Mouse (Mus musculus): ENCODE data around the gene Rabggtb.
A peak's percentile ranks its signal among the peaks of the same experiment; 100 is the strongest.

The Rabggtb gene

GRCm38 (mm10) chr3:153917200-153917599, 4.4 kb upstream of the Rabggtb start:
- no peak for DNase-seq (ENCODE audit: low spot score in 2 of 2)

- no peak for DNase-seq (ENCODE audit: low spot score in 2 of 2)
Measured at GRCm38 (mm10) chr3:153913510-153914243, 868 bp upstream of the Rabggtb start.

DNA sequence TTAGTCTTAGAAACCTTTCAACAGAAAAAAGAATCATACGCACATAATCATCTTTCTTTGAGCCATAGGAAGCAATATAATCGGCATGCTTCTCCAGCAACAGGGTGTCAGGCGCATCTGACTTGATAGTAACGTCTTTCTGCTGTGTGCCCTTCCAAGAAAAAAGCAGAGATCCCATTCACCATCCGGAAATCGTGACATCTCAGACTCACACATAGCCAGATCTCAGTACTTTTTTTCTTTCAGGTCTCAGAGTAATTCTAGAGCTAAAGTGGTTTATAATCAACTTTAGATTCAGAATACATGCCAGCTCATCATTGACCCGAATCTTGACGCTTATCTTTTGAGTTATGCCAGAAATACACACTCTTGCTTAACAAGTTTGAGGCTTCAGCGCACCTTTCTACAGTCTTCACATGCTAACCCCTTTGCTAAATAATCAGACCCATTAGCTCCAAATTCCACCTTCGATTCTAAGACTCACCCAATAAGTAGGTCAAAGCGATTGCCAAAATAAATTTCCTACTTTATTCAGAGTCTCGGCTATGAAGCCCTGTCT, 848 bp downstream of the Rabggtb start:
- no peak for DNase-seq (ENCODE audit: low spot score in 2 of 2)

GRCm38 (mm10) chr3:153911197-153911881, 1.5 kb downstream of the Rabggtb start:
- DNase-seq (ENCODE audit: low spot score in 2 of 2) = no peak

DNA sequence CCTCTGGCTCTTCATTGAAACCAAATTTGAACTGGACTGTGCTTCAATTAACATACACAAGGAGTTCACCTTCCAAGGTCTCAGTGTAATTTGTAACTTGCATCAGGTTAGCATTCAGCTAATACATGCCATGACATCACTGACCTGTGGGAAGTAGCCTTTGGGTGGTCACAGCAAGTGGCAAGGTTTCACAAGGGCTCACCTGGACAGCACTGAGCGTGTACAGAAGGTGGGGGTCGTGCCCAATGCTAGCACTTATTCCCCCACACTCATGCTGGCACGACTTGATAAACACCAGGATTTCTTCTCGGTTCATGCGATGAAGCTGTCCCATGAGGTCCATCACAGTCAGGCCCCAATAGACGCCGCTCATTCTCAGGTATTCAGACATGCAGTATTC, 2.3 kb downstream of the Rabggtb start:
- no peak for DNase-seq (ENCODE audit: low spot score in 2 of 2)

- DNase-seq (ENCODE audit: low spot score in 2 of 2) = no peak
Measured at GRCm38 (mm10) chr3:153908919-153909318, 3.9 kb downstream of the Rabggtb start.

GRCm38 (mm10) chr3:153906136-153906871, 6.5 kb downstream of the Rabggtb start, which contains the start of gene Msh4:
Gene Msh4 (minus strand): TSS chr3:153906138.
- no peak for DNase-seq (ENCODE audit: low spot score in 2 of 2)

DNA sequence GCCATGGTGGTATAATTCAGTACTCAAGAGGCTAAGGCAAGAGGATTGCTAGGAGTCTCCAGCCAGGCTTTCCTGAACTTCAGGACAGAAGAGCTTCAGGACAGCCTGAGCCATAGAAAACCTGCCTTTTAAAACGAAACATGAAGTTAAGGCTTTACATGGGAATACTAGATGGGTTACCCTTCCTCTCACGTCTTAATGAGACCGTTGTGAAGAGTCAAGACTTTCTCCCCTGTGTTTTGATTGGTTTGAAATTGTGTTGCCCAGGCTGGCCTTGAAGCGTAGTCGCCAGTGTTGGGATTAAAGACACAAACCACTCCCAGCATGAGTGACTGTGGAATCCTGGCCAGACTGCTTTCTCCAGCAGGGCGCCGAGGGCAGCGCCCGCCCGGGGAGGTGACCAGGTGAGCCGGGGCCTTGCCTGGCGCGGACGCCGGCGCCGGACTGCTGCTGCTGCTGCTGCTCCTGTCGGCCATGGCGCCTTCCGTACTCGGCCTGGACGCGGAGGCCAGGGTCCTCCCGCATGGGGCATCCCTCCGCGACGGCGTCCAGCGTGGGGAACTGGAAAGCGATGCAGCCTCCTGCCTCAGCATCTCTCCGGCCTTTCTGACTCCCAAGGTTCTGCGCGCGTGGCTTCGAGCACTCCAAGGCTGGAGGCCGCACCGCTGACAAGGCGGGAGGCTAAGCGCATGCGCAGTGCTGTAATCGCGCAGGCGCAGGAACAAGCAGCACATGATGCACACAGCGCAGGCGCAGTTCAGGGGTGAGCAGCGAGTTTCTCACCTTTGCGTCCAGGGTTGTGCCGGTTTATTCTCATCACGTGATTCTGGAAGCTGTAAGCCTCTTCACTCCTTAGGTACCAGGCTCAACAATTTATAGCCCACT, 7.3 kb downstream of the Rabggtb start:
- DNase-seq (ENCODE audit: low spot score in 2 of 2) = no peak

DNA sequence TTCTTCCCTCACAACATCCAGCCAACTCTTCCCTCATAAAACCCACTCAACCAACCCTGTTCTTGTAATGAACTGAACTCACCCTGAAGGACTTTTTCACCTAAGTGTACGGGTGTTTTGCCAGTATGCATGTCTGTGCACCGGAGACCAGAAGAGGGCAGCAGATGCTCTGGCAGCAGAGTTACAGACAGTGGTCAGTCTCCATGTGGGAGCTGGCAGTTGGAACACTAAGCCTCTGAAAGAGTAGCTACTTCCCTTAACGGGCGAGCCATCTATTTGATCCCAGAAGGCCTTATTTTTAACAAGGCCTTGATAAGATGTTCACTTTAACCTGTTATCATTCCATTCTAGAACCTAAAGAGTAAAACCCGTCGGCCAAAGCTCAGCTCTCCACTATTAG, 8.2 kb downstream of the Rabggtb start:
- peak in 1 of 2 experiments; percentile 17 for DNase-seq (ENCODE audit: low spot score in 2 of 2)

DNA sequence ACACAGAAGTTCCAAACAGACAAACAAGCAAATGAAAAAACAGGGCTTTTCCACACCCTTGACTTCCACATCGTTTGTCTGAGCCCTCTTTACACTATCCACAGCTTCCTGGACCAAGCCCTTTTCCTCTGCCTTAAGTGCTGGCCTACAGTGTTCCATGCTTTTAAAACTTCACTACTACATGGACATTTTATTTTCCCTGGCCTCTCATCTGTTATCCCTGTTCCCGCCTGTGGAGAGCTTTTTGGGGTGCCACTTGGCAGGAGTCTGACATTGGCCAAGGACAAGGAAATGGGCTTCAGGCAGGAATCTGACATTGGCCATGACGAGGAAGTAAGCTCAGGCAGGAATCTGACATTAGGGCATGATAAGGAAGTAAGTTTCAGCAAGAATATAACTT, 10.2 kb downstream of the Rabggtb start:
- DNase-seq (ENCODE audit: low spot score in 2 of 2) = no peak

GRCm38 (mm10) chr3:153901904-153902303, 10.9 kb downstream of the Rabggtb start:
- no peak for DNase-seq (ENCODE audit: low spot score in 2 of 2)

DNA sequence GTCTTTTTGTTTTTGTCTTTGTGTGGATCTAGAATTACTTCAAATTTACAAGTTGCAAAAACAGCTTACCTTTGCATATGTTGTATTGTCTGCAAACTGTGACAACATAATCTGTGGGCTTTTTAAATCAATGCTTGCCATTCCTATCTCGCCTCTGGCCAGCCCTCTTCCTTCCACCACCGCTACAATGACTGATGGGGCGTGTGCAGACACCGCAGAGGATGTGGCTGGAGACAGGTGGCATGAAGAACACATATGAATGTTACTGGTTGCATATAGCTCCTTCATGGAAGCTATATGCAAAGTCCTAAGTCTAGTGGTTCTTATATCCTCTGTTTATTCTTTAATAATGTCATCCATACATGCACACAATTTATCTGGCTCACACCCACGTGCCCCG, 15.6 kb downstream of the Rabggtb start:
- DNase-seq (ENCODE audit: low spot score in 2 of 2) = no peak

GRCm38 (mm10) chr3:153895454-153895853, 17.4 kb downstream of the Rabggtb start:
- no peak for DNase-seq (ENCODE audit: low spot score in 2 of 2)

GRCm38 (mm10) chr3:153889188-153889781, 23.5 kb downstream of the Rabggtb start:
- no peak for DNase-seq (ENCODE audit: low spot score in 2 of 2)

DNA sequence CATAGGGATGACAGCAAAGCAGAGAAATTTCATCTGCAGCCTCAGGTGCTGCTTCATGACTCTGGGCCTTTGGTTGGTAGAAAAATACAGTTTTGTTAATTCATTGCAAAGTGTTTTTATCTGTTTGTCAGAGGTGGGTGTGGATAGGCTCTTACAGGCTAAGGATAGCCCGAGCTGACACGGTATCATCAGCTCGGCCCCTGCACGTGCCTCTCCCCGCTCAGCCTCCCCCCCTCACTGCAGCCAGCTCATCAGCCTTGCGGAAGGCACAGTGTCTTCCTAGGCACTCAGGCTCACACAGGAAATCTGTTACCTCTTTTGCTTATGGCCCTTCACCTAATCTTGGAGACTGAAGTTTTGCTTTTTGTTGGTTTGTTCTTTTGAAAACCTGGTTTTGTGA, 24.7 kb downstream of the Rabggtb start:
- DNase-seq (ENCODE audit: low spot score in 2 of 2) = no peak

- no peak for DNase-seq (ENCODE audit: low spot score in 2 of 2)
Measured at GRCm38 (mm10) chr3:153886296-153886695, 26.5 kb downstream of the Rabggtb start.

GRCm38 (mm10) chr3:153871396-153871795, 41.4 kb downstream of the Rabggtb start:
- DNase-seq (ENCODE audit: low spot score in 2 of 2) = no peak

GRCm38 (mm10) chr3:153867149-153868136, 45.4 kb downstream of the Rabggtb start:
- no peak for DNase-seq (ENCODE audit: low spot score in 2 of 2)

- no peak for DNase-seq (ENCODE audit: low spot score in 2 of 2)
Measured at GRCm38 (mm10) chr3:153864636-153865429, 48.0 kb downstream of the Rabggtb start.

Measured in urinary bladder, postnatal 36 days (tissue).